Mouse (Mus musculus) urinary bladder, postnatal 14 days (tissue): ENCODE data around the gene Arhgap15.

ENCODE experiments used
- DNase-seq: peaks from one replicate; pipeline ENCODE4 v3.0.0; 2021; ENCODE audit warnings: low spot score

The Arhgap15 gene

GRCm38 (mm10) chr2:44190749-44191148 lies 442.1 kb downstream of the Arhgap15 start:
- DNase-seq = no peak

GRCm38 (mm10) chr2:44192058-44192457 lies 443.4 kb downstream of the Arhgap15 start:
- no peak for DNase-seq

GRCm38 (mm10) chr2:44215506-44215905 lies 466.9 kb downstream of the Arhgap15 start:
- no peak for DNase-seq

- no peak for DNase-seq
Measured at GRCm38 (mm10) chr2:44217811-44218210, 469.2 kb downstream of the Arhgap15 start.

GRCm38 (mm10) chr2:44218317-44218716 lies 469.7 kb downstream of the Arhgap15 start:
- DNase-seq = no peak

- DNase-seq = no peak
Measured at GRCm38 (mm10) chr2:44221686-44222085, 473.1 kb downstream of the Arhgap15 start.

GRCm38 (mm10) chr2:44222176-44222753 lies 473.6 kb downstream of the Arhgap15 start:
- DNase-seq = no peak

GRCm38 (mm10) chr2:44234856-44235255 lies 486.2 kb downstream of the Arhgap15 start:
- DNase-seq = no peak

GRCm38 (mm10) chr2:44241657-44242454 lies 493.2 kb downstream of the Arhgap15 start:
- DNase-seq = no peak

- no peak for DNase-seq
Measured at GRCm38 (mm10) chr2:44242628-44243255, 494.1 kb downstream of the Arhgap15 start.

- DNase-seq = no peak
Measured at GRCm38 (mm10) chr2:44255343-44255742, 506.7 kb downstream of the Arhgap15 start.

- DNase-seq = no peak
Measured at GRCm38 (mm10) chr2:44257946-44258345, 509.3 kb downstream of the Arhgap15 start.

- no peak for DNase-seq
Measured at GRCm38 (mm10) chr2:44271455-44272346, 523.1 kb downstream of the Arhgap15 start.

- no peak for DNase-seq
Measured at GRCm38 (mm10) chr2:44272606-44273005, 524.0 kb downstream of the Arhgap15 start.

GRCm38 (mm10) chr2:44274425-44274824 lies 525.8 kb downstream of the Arhgap15 start:
- DNase-seq = no peak

GRCm38 (mm10) chr2:44286181-44286719 lies 537.6 kb downstream of the Arhgap15 start:
- DNase-seq = no peak

- DNase-seq = no peak
Measured at GRCm38 (mm10) chr2:44299156-44299555, 550.5 kb downstream of the Arhgap15 start.

- no peak for DNase-seq
Measured at GRCm38 (mm10) chr2:44299909-44300308, 551.3 kb downstream of the Arhgap15 start.

GRCm38 (mm10) chr2:44300466-44300865 lies 551.8 kb downstream of the Arhgap15 start:
- no peak for DNase-seq

GRCm38 (mm10) chr2:44304261-44304970 lies 555.8 kb downstream of the Arhgap15 start:
- DNase-seq = no peak
